Mouse (Mus musculus) urinary bladder, adult 2 months (tissue): ENCODE results near the gene Tmem208. TPM values are rescaled to one million over a fixed set of nuclear protein-coding genes. Genes with fewer than 3 reads are reported as not detected.
A peak's percentile ranks its signal among the peaks of the same experiment; 100 is the strongest.

ENCODE experiments used
- DNase-seq: peaks from one replicate; pipeline ENCODE4 v3.0.0; 2022; ENCODE audit warnings: low spot score
- polyA plus RNA-seq: library from polyadenylated mRNA; depleted of rRNA; stranded (reverse); fragments of >200 nt; gene quantifications from 2 replicates; pipeline ENCODE4 v1.2.3, GENCODE M21; 2012

Tmem208 gene
- polyA plus RNA-seq, 1 experiment = 103 TPM

- DNase-seq = no peak
These were observed 27.6 kb upstream of the Tmem208 start for GRCm38 (mm10) chr8:105298351-105299252.

- no peak for DNase-seq
These were observed 26.2 kb upstream of the Tmem208 start for GRCm38 (mm10) chr8:105299962-105300361.

- no peak for DNase-seq
These were observed 22.8 kb upstream of the Tmem208 start for GRCm38 (mm10) chr8:105303396-105303795.

- DNase-seq = no peak
These were observed 22.3 kb upstream of the Tmem208 start for GRCm38 (mm10) chr8:105303874-105304273.

- no peak for DNase-seq
These were observed 21.6 kb upstream of the Tmem208 start for GRCm38 (mm10) chr8:105304325-105305210.

GRCm38 (mm10) chr8:105305211-105306145 lies 20.7 kb upstream of the Tmem208 start, which contains the start of gene Elmo3:
TSS of gene Elmo3 (plus strand) at chr8:105305601.
- DNase-seq = peak; percentile 76

- no peak for DNase-seq
These were observed 19.9 kb upstream of the Tmem208 start for GRCm38 (mm10) chr8:105306146-105306691.

- no peak for DNase-seq
These were observed 18.5 kb upstream of the Tmem208 start for GRCm38 (mm10) chr8:105307670-105308069.

- no peak for DNase-seq
These were observed 17.7 kb upstream of the Tmem208 start for GRCm38 (mm10) chr8:105308428-105308827.

- DNase-seq = no peak
These were observed 16.9 kb upstream of the Tmem208 start for GRCm38 (mm10) chr8:105309142-105309847.

GRCm38 (mm10) chr8:105310118-105310517 lies 16.0 kb upstream of the Tmem208 start:
- DNase-seq = no peak

- DNase-seq = no peak
These were observed 14.4 kb upstream of the Tmem208 start for GRCm38 (mm10) chr8:105311718-105312117.

- DNase-seq = no peak
These were observed 13.2 kb upstream of the Tmem208 start for GRCm38 (mm10) chr8:105312891-105313481.

- no peak for DNase-seq
These were observed 12.3 kb upstream of the Tmem208 start for GRCm38 (mm10) chr8:105313622-105314402.

- DNase-seq = no peak
These were observed 10.9 kb upstream of the Tmem208 start for GRCm38 (mm10) chr8:105315073-105315769.

- DNase-seq = no peak
These were observed 8.2 kb upstream of the Tmem208 start for GRCm38 (mm10) chr8:105317941-105318340.

GRCm38 (mm10) chr8:105318662-105319190 lies 7.4 kb upstream of the Tmem208 start:
- no peak for DNase-seq

- no peak for DNase-seq
These were observed 3.0 kb upstream of the Tmem208 start for GRCm38 (mm10) chr8:105323183-105323582.
